Mouse (Mus musculus) heart, adult 8-10 months (tissue): ENCODE measurements at regions not wholly inside any gene's neighbourhood (a gene's known extent, or its start where the extent isn't known, plus 50 kb on each side); places are given as distances from the start of the nearest gene placed in this dataset.
A peak's percentile ranks its signal among the peaks of the same experiment; 100 is the strongest.
"Not testable (repeated sequence)": the region's sequence is repeated elsewhere in the genome, so short reads cannot be mapped to it uniquely, and the experiment has no call there.

Source experiments
- DNase-seq: peaks from one replicate; pipeline ENCODE4 v3.0.0; 2022; ENCODE audit warnings: low spot score

- DNase-seq = no peak
These were observed 61.8 kb upstream of the Dync1i1 start for GRCm38 (mm10) chr6:5663433-5664175.

DNA sequence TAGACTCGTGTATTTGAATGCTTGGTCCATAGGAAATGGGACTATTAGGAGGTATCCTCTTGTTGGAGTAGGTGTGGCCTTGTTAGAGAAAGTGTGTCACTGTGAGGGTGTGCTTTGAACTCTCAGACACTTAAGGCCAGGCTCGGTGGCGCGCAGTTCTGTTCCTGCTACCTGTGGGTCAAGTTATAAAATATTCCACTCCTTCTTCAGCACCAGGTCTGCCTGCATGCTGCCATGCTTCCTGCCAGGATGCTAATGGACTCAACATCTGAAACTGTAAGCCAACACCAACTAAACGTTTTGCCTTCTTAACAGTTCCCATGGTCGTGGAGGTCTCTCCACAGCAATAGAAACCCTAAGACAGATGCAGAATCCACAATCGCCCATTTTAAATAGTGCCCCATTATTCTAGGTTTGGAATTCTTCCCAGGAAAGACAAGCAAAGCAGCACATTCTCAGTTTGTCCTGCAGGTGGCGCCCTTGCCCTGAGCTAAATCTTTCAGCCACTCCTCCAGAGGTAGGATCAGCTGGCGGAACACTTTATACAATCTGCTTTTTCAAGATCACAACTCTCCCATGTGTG lies 80.2 kb upstream of the Dync1i1 start:
- DNase-seq = peak; percentile 35

DNA sequence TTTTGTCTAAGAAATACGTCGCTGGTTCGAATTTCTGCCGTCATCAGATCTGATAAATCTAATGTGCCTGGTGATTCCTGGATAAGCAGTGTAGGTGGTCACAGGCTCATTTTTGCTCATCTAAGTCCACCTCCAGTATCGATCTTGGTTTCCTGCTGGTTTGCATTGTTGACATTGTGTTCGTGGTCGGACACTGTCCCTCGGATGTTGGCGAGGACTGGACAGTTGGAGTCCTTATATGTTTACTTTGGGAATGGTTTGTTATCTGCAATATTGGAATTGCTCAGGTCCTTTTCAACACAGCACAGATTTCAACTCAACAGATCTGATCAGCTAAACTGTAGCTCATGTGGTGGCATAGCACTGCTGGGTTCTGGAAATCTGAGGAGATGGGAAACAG lies 91.2 kb upstream of the Dync1i1 start:
- no peak for DNase-seq

DNA sequence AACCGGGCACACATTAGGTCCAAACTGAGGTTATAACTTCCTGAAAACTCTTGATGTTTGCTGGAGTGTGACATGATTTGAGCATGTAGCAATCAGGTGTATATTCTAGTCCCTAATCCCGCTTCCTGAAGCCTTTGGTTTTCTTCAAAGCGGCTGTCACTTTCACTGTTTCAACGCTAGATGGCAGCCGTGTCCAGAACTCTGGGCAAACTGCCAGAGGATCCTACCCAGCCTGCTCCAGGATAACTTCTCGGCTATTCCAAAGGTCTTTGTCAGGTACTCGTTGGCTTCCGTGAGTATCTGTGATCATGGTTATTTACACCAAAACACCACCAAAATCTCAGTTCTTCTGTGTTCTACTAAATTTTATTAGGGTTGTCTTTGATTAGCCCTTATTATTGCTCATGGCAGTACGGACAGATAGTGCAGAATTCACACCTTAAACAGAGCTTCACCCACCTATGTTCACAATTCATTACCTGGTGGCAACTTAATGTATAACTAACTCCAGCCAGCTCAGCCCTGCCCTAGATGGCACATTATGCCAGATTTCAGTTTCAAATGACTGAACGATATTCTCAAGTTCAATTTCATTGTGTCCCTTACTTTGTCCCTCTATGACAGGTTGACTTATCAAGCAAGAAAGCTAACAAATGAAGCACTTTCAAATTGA lies 92.3 kb upstream of the Dync1i1 start:
- peak; percentile 42 for DNase-seq

DNA sequence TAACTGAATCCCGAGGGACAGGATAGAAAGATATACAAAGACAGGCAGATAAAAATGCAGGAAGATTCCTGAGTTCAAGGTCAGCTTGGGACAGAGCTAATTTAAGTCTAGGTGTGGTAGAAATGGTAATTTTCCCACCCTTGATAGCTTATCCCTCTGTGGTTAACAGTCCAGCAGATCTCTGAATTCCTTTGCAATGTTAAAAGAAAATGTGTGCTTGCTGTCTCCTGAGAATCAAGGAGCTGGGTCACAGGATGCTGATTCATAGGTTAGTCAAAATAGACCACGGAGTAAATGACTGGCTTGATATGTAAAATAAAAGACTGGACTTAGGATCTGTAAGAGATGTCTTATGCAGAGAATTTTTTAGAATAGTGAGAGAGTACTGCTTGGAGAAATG lies 101.4 kb upstream of the Dync1i1 start:
- no peak for DNase-seq

GRCm38 (mm10) chr6:5621582-5621981 lies 103.9 kb upstream of the Dync1i1 start:
- DNase-seq = no peak

DNA sequence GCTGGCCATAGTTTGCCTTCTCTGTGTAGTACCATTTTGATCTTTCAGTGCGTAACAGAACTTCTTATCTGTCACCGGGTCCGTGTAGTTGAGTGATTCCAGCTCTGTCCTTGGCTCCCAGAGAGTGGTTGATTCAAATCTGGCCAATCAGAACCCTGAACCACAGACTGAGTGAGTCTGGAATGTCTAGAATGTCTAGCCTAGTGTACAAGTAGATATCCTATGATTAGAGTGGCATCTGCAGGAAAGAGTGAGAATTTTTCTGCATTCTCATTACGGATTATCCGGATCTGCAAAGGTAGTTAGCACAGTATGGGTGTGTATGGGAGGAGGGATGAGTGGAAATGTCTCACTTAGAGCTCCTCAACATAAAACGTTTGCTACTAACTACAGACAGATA lies 97.9 kb upstream of the Pdk4 start:
- DNase-seq = peak; percentile 1

DNA sequence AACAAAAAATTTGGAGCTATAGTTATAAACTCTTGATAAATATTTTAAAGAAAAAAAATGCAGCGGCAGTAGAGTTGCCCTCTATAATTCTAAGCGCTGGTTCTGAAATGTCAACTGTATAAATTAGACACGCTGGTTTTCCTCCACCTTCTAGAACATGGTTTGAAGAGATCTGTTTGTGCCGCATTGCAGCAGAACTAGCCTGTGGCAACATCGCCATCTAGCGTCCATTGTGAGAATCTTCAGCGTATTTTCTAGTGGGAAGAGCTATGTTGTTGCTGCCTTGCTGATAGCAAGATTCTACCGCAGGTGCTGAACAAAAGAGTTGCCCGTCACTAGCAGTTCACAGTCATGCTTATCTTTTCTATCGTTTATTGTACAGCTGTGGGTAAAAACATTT lies 93.5 kb upstream of the Pdk4 start:
- peak; percentile 60 for DNase-seq

DNA sequence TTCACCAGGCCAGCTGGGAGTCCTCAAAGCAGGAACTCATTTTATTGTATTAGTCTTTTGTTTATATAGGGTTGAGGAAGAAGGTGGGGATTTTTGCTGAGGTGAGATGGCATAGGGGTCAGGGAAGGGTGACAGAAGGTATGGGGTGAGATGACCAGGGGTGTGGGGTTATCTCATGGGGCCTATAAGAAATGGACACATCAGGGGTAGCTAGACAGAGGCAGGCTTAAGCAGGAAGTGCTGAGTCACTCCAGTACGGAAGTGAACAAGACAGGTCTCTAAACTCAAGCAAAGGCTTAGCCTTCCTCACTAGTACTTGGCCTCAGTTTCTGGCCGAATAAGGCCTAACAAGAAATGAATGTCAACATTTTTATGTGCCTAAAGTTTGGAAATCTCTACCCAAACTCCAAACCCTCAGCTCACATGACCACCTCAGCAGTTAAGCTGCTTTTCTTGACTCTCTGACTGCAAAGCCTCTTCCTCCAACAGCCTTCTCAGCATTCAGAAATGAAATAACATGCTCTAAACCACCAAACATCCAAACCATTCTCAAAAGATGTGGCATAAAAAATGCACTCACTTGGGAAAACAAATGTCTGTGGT lies 86.9 kb upstream of the Pdk4 start:
- no peak for DNase-seq

- DNase-seq = not testable (repeated sequence)
These were observed 80.8 kb upstream of the Pdk4 start for GRCm38 (mm10) chr6:5576891-5577290.

DNA sequence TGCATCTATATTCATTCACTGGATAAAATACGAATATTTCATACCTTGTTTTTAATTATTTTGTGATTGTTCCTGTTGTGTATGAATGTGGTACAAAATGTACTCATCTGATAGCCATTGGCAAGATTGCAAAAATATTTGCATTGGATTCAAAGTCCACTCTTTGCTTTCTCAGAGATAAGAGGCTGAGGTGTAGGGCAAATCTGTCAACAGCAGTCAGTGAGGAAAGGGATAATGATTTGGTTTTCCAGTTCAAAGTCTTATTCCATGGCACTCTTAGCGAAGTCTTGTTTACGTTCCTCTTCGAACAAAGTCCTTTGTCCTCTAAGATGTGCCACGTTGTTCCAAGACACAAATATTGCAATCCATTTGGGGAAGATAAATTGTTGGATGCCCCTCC lies 70.5 kb upstream of the Pdk4 start:
- DNase-seq = no peak

DNA sequence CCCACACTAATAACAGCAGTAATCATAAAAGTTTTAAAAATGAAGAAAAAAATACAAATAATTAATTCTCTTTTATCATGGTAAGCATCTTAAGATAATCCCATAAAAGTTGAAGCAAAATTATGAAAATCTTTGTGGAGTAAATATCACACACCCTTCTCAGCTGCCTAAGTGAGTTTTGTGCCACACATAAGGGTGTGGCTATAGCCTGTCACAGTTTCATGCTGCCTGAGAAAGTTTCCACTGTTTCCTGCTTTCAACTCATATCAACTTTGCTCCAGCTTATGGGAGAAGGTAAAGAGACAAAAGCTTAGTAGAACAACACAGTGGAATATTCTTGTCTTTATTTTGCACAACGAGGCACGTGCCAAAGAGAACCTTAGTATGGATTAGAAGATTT lies 68.9 kb upstream of the Pdk4 start:
- no peak for DNase-seq

- no peak for DNase-seq
These were observed 57.7 kb upstream of the Pdk4 start for GRCm38 (mm10) chr6:5553703-5554394.

- DNase-seq = no peak
These were observed 54.0 kb upstream of the Pdk4 start for GRCm38 (mm10) chr6:5550067-5550466.
